ENCODE assay signal across 8 mouse cellular contexts in the genomic region with DNA sequence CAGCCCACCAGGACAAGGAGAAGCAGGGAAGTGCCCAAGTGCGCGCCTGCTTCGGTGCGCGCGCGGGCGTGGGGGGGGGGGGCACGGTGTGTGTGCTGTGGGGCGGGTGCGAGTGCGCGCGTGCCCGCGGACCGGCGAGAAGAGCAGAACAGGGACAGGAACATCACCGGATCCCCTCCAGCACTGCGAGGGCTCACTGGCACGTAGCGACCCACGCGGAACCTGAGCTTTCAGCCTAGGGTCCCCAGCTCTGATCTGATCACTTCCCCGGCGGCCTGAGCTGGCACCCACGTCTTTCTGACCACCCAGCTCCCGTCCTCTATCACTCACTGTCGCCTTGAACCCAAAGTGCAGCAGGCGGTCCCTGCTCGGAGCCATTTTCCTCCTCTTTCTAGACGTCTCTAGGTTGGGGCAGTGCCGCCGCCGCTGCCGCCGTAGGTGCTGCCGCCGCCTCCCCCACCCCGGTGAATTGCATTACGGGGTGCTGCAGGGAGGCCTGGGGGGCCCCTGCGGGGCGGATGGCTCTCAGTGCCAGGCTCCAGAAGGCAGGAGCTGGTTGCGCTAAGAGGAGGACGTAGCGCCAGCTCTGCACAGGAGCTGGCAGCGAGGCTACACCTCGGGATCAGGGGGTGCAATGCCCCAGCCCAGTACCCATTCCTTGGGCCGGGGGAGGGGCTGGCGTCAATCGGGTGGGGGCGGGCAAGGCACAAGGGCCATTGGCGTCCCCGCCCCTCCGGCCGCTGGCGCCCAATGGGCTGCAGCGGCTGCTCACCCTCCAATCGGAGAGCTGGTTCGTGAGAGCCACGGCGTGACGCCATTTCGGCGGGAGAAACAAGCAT. TPM values are rescaled to one million over a fixed set of nuclear protein-coding genes. Genes with fewer than 3 reads are reported as not detected.
A peak's percentile ranks its signal among the peaks of the same experiment; 100 is the strongest.
DNase-seq lines count a peak whose midpoint lies in the region; ATAC-seq and TF ChIP-seq lines count a peak whose summit lies in the region.

A gene (minus strand): TSS at position 618 of the 839 bp plus-strand sequence.

- peak within 1 kb of the TSS; percentile 91 for H3K27ac ChIP-seq in embryonic facial prominence, embryonic 14.5 days (replicated peaks; ENCODE audit: low read depth, low read length)
- peak within 1 kb of the TSS; percentile 98 for H3K27ac ChIP-seq in heart, adult 2 months
- peak within 1 kb of the TSS; percentile 87 for H3K27ac ChIP-seq in limb, embryonic 13.5 days
- peak within 1 kb of the TSS; percentile 97 for H3K27ac ChIP-seq in midbrain, embryonic 16.5 days (ENCODE audit: low read length)

- H3K4me1 ChIP-seq in embryonic facial prominence, embryonic 14.5 days (ENCODE audit: control insufficient read depth, insufficient read depth, low read length), result peaks cover 12% of the 10 kb centered on the region
- H3K4me1 ChIP-seq in heart, adult 2 months (ENCODE audit: control insufficient read depth, insufficient read depth, low read length), result peaks cover 7% of the 10 kb centered on the region
- peaks cover 25% of the 10 kb centered on the region for H3K4me1 ChIP-seq in limb, embryonic 13.5 days
- peaks cover 22% of the 10 kb centered on the region for H3K4me1 ChIP-seq in midbrain, embryonic 16.5 days (ENCODE audit: control insufficient read depth, insufficient read depth, low read length)

- H3K4me2 ChIP-seq in embryonic facial prominence, embryonic 14.5 days (ENCODE audit: low read depth, low read length), result peak within 1 kb of the TSS; percentile 86
- peak within 1 kb of the TSS; percentile 90 for H3K4me2 ChIP-seq in limb, embryonic 13.5 days (replicated peaks)
- H3K4me2 ChIP-seq in midbrain, embryonic 16.5 days (ENCODE audit: low read length), result peak within 1 kb of the TSS; percentile 90

- peak; percentile 95 for DNase-seq in 3T3-L1 (ENCODE audit: low read depth, low spot score)
- DNase-seq in adrenal gland, postnatal 4 days (ENCODE audit: low spot score in 2 of 2), result peak; percentile 88 to 89
- peak; percentile 98 for DNase-seq in embryonic facial prominence, embryonic 14.5 days (ENCODE audit: low spot score)
- peak; percentile 91 to 93 for DNase-seq in heart, adult 2 months
- DNase-seq in kidney, adult 8-10 months, result peak; percentile 89
- DNase-seq in spleen, postnatal 10 days (ENCODE audit: low spot score in 2 of 2), result peak; percentile 79 to 94

- peak within 1 kb of the TSS; percentile 94 for H3K9ac ChIP-seq in embryonic facial prominence, embryonic 14.5 days (ENCODE audit: low read depth, low read length)
- H3K9ac ChIP-seq in heart, adult 2 months (ENCODE audit: low read depth, low read length), result peak within 1 kb of the TSS; percentile 87
- peak within 1 kb of the TSS; percentile 94 for H3K9ac ChIP-seq in limb, embryonic 13.5 days
- H3K9ac ChIP-seq in midbrain, embryonic 16.5 days (ENCODE audit: low read depth, low read length), result peak within 1 kb of the TSS; percentile 96

- intact Hi-C loops in heart, adult 2 months (cut with DNase I), result loop anchor here (2.0 to 10.0 kb wide), 3 partner anchors 33 to 123 kb away; a partner anchor contains a TSS

- H3K36me3 ChIP-seq in embryonic facial prominence, embryonic 14.5 days (ENCODE audit: control insufficient read depth, insufficient read depth, low read length), result peaks cover 10% of the 10 kb centered on the region
- peaks cover 7% of the 10 kb centered on the region for H3K36me3 ChIP-seq in heart, adult 2 months (ENCODE audit: control insufficient read depth, insufficient read depth, low read length)
- H3K36me3 ChIP-seq in limb, embryonic 13.5 days, result peaks cover 13% of the 10 kb centered on the region
- peaks cover 8% of the 10 kb centered on the region; the same call in 1 of the 2 replicates for H3K36me3 ChIP-seq in midbrain, embryonic 16.5 days (ENCODE audit: control insufficient read depth, insufficient read depth, low read length)

- TF ChIP-seq POLR2A in heart, adult 2 months (IDR thresholded peaks at IDR 0.05; ENCODE audit: insufficient read depth, low read depth, low read length), result peak; percentile 35; the same call in 1 of the 2 replicates

- WGBS in embryonic facial prominence, embryonic 14.5 days, result under 1% methylated on average over 29 of the region's 65 CpGs
- under 1% methylated on average over 58 of the region's 65 CpGs for WGBS in heart, adult 2 months
- WGBS in limb, embryonic 13.5 days, result under 1% methylated on average over 59 of the region's 65 CpGs
- WGBS in midbrain, embryonic 16.5 days, result under 1% methylated on average over 54 of the region's 65 CpGs

- ATAC-seq in embryonic facial prominence, embryonic 14.5 days (ENCODE audit: low read depth), result peak; percentile 91
- ATAC-seq in limb, embryonic 13.5 days (ENCODE audit: low FRiP score, low read depth), result peak; percentile 91
- peak; percentile 91 for ATAC-seq in midbrain, embryonic 16.5 days

- TF ChIP-seq EP300 in heart, adult 2 months (IDR thresholded peaks at IDR 0.05; ENCODE audit: insufficient read depth, low read depth, low read length), result 0 out of 2 replicates have a peak, but pooled peaks have one; percentile 37

- H3K4me3 ChIP-seq in embryonic facial prominence, embryonic 14.5 days (ENCODE audit: low read depth, low read length), result peak within 1 kb of the TSS; percentile 96
- H3K4me3 ChIP-seq in heart, adult 2 months, result peak within 1 kb of the TSS; percentile 97
- H3K4me3 ChIP-seq in limb, embryonic 13.5 days, result peak within 1 kb of the TSS; percentile 98
- peak within 1 kb of the TSS; percentile 99 for H3K4me3 ChIP-seq in midbrain, embryonic 16.5 days (ENCODE audit: low read depth, low read length)

- TF ChIP-seq CTCF in heart, adult 2 months (IDR thresholded peaks at IDR 0.05), result no peak

- H3K9me3 ChIP-seq in embryonic facial prominence, embryonic 14.5 days (ENCODE audit: control insufficient read depth, low read length), result no peaks in the 10 kb centered on the region
- no peaks in the 10 kb centered on the region for H3K9me3 ChIP-seq in limb, embryonic 13.5 days
- no peaks in the 10 kb centered on the region for H3K9me3 ChIP-seq in midbrain, embryonic 16.5 days (replicated peaks; ENCODE audit: control insufficient read depth, low read length, poor library complexity, severe bottlenecking)

- peaks cover 4% of the 10 kb centered on the region for H3K79me2 ChIP-seq in heart, adult 2 months (replicated peaks; ENCODE audit: control insufficient read depth, insufficient read depth, low read length)

- H3K27me3 ChIP-seq in embryonic facial prominence, embryonic 14.5 days (replicated peaks; ENCODE audit: control insufficient read depth, insufficient read depth, low read length), result no peaks in the 10 kb centered on the region
- no peaks in the 10 kb centered on the region for H3K27me3 ChIP-seq in heart, adult 2 months (ENCODE audit: control insufficient read depth, insufficient read depth, low read length)
- H3K27me3 ChIP-seq in limb, embryonic 13.5 days, result no peaks in the 10 kb centered on the region
- H3K27me3 ChIP-seq in midbrain, embryonic 16.5 days (ENCODE audit: control insufficient read depth, insufficient read depth, low read depth, low read length), result no peaks in the 10 kb centered on the region

RNA-seq across cellular contexts. Expression of the gene that starts here (rescaled TPM):
- 10 to 100 TPM; 45.0 to 45.6 TPM for total RNA-seq in adrenal gland, postnatal 4 days (2021)
- polyA plus RNA-seq in embryonic facial prominence, embryonic 14.5 days (2014; fragmentation: Nextera tagmentation; extraction: Ambion mirVana), result 10.1 and 17.6 TPM in 2 replicates
- 10 to 100 TPM; 14.3 to 14.4 TPM for total RNA-seq in heart, adult 2 months (2021)
- polyA plus RNA-seq in heart, adult 2 months (2012; rRNA removed), result 10.7 and 16.0 TPM in 2 replicates
- 28.0 and 28.4 TPM in 2 replicates for polyA plus RNA-seq in limb, embryonic 13.5 days (2015; fragmentation: Nextera tagmentation; extraction: Ambion mirVana)
- 25.5 and 30.7 TPM in 2 replicates for polyA plus RNA-seq in midbrain, embryonic 16.5 days (2015; fragmentation: Nextera tagmentation; extraction: Ambion mirVana)

Comparison
In these comparisons a context has a peak if more than half of its experiments do, and no peak if none do; other contexts are left out.
1. Peak in every context shown above with its lines: DNase-seq, ATAC-seq, H3K4me3 ChIP-seq and H3K27ac ChIP-seq.